Mouse (Mus musculus): Measurements from ENCODE around the gene Ppp1r18.

Gene Ppp1r18

GRCm38 (mm10) chr17:35865481-35866280, at the start of gene Ppp1r18:
TSS of gene Ppp1r18 (plus strand) at chr17:35865593.
- DNase-seq, result peak; percentile 71 to 73

- no peak for DNase-seq
Observed at GRCm38 (mm10) chr17:35815836-35816235, 49.6 kb upstream of the Ppp1r18 start.

DNA sequence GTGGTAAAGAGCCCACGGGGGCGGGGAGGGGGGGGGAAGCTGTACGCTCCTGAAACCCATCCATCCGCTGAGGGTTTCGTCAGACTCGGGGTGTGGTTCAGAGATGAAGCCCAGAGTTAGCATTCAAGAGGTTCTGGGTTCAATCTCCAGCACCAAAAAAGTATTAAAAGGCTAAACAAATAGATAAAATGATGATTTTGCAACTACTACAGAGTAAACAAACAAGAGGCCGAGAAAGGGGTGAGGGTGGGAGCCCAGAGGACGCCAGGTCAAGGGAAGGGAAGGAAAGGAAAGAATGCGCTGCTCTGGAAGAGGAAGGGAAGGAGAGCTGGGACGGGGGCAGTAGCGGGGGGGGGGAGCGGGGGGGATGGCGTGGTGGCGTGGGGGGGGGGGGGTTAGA, 48.7 kb upstream of the Ppp1r18 start:
- DNase-seq, result no peak

GRCm38 (mm10) chr17:35817226-35817625, 48.2 kb upstream of the Ppp1r18 start:
- no peak for DNase-seq

DNA sequence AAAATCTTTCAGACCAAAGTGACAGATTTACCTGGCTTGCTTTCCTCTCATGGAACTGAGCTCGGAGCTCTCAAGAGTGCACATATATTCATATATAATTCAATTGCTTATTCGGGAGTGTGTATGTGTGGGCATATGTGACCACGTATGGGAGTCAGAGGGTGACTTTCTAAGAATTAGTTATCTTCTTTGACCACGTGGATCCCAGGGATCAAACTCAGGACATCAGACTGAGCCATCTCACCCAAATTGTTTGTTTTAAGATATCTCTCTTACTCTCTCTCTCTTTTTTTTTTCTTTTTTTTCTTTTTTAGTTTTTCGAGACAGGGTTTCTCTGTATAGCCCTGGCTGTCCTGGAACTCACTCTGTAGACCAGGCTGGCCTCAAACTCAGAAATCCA, 45.3 kb upstream of the Ppp1r18 start:
- no peak for DNase-seq

GRCm38 (mm10) chr17:35821439-35822430, 43.7 kb upstream of the Ppp1r18 start, which contains the start of gene Ier3:
TSS of gene Ier3 (plus strand) at chr17:35821684.
- DNase-seq, result peak; percentile 70 to 72

DNA sequence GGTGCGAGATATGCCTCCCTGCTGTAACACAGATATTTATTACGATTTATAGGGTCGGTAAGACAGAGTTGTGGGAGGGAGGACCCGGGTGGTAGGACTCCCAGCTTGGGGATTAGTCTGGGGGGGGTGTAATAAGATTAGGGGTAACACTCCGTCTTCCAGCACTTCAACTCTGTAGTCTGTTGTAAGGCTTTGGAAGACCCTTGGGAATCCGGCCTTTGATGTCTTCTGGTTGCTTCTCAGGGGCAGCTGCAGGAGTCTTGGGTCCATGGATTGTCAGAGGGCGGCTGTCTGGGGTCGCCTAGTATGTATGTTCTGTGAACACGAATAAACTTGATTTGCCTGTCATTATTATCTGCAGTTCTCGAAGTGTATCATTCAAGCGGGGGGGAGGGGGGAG, 42.8 kb upstream of the Ppp1r18 start:
- no peak for DNase-seq

DNA sequence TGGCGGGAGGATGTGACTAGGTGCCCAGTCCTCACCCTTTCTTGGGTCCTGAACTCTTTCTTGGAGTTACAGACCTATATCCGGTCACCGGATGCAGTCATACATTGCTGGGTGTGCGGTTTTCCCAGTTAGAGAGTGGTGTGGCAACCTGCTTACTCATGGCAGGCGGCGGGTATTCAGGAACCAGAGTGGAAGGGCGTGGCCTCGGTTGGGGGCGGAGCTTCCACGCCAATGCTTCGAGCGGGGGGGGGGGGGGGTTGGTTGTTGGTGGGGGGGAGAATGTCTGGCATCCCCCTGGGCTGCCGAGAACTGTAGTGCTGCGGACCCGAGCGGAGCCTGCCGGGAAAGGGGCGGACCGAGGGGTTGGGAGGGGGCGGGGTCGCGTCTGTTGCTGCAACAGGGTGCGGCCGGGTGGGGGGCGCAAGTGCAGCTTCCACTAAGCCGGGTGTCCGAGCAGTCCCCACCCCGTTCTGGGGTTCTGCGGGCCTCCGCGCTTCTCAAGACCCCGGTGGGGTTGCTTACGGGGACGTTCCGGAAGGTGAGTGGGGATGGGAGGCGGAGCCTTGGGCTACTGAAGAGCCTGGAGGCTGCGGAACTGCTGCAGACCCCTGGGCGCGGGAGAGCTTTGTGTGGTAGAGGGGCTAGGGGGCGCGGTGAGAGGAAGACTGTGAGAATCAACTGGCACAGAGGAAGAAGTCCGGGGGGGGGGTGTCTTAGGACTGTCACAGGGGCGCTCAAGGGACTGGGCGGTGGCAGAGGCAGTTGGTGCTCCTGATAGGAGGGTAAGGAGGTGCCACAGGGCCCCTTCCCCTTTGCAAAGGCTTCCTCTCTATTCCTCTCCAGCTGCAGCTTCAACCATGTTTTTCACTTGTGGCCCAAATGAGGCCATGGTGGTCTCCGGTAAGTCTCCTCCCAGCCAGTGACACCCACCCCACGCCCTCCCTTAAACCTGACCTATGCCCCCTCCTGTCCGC, 42.1 kb upstream of the Ppp1r18 start, which contains the start of gene Flot1:
TSS of gene Flot1 (plus strand) at position 267 of the 974 bp plus-strand sequence.
- peak; percentile 84 to 85 for DNase-seq

GRCm38 (mm10) chr17:35824402-35824801, 41.0 kb upstream of the Ppp1r18 start:
- DNase-seq, result peak in 1 of 2 experiments; percentile 41

DNA sequence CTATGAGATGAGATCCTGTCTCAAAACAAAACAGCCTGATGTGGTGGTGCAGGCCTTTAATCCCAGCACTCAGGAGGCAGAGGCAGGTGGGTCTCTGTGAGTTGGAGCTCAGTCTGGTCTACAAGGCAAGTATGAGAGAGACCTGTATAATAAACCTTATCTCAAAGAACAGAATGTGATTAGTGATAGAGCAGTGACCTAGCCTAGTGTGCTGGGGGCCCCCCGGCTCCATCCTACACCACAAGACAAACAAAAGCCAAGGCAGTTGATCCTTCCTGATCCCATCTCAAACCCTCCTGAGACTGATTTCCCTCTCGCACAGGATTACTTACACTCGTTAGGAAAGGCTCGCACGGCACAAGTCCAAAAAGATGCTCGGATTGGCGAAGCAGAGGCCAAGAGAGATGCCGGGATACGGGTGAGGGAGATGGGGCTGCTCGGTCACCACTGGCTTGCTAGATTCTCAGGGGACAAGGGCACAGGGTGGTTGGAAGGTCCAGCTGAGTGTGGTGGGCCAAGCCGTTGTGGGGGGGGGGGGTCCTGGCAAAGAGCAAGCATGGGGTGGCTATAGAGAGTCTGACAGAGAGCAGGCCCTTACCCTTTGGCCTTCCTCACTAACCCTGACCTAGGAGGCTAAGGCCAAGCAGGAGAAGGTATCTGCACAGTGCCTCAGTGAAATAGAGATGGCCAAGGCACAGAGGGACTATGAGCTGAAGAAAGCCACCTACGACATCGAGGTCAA, 40.1 kb upstream of the Ppp1r18 start:
- DNase-seq, result no peak

- peak; percentile 77 to 87 for DNase-seq
Observed at GRCm38 (mm10) chr17:35829737-35830136, 35.7 kb upstream of the Ppp1r18 start.

GRCm38 (mm10) chr17:35832400-35833238, 32.8 kb upstream of the Ppp1r18 start:
- no peak for DNase-seq

DNA sequence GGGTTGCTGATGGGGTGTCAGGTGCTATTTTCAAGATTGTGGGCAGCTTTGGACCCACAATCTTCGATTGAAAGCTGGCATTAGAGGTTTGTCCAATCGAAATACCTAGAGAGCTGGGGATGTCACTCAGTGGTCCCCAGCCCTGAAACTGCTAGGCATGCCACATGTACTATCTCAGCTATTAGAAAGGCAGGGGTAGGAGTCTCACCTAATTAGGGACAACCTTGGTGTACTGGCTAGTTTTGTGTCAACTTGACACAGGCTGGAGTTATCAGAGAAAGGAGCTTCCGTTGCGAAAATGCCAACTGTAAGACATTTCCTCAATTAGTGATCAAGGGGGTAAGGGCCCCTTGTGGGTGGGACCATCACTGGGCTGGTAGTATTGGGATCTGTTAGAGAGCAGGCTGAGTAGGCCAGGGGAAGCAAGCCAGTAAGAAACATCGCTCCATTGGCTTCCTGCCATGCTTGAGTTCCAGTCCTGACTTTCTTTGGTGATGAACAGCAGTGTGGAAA, 32.1 kb upstream of the Ppp1r18 start:
- DNase-seq, result peak; percentile 38 to 40

DNA sequence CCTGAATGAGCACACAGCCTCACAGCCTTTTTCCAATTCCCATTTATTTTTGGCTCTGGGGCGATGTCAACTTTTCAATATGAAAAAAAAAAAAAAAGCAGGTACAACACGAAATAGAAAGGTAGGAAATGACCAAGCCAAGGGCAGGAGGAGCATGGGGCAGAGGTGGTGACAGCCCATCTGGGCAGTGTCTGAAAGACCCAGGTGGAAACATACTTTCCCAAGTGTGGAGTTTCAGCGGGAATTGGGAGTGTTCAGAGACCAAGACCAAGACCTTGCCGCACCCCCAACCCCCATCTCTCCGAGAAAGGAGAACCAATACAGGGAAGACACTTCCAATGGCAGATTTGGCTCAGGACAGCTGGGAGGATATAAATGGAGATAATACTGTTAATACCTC, 31.5 kb upstream of the Ppp1r18 start:
- DNase-seq, result no peak

DNA sequence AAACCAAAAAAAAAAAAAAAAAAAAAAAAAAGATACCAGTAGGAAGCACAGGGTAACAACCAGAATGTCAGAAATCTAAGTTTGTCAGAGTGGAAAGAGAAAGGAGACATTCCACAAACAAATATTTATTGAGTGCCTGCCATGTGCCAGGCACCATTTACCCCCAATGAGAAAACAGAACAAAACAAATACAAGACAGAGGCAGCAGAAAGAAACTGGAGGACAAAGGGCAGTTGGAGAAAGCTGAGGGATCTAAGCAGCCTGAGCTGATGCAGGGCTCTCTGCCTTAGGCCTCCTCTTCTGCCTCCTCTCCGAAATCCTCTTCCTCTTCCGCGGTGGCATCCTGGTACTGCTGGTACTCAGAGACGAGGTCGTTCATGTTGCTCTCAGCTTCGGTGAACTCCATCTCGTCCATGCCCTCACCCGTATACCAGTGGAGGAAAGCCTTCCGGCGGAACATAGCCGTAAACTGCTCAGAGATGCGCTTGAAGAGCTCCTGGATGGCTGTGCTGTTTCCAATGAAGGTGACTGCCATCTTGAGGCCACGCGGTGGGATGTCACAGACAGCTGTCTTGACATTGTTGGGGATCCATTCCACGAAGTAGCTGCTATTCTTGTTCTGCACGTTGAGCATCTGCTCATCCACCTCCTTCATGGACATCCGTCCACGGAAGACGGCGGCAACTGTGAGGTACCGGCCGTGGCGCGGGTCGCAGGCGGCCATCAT, 30.5 kb upstream of the Ppp1r18 start:
- peak in 1 of 2 experiments; percentile 68 for DNase-seq

DNA sequence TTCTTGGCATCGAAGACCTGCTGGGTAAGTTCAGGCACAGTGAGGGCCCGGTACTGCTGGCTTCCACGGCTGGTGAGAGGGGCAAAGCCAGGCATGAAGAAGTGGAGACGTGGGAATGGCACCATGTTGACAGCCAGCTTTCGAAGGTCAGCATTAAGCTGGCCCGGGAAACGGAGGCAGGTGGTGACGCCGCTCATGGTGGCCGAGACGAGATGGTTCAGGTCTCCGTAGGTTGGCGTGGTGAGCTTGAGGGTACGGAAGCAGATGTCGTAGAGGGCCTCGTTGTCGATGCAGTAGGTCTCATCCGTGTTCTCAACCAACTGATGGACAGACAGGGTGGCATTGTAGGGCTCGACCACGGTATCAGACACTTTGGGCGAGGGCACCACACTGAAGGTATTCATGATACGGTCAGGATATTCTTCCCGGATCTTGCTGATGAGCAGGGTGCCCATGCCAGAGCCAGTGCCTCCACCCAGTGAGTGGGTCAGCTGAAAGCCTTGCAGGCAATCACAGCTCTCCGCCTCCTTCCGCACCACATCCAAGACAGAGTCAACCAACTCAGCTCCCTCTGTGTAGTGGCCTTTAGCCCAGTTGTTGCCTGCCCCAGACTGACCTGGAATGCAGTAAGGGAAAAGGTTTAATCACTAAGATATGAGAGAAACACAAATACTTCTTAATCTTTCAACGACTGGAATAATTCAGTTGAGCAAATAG, 29.8 kb upstream of the Ppp1r18 start:
- DNase-seq, result peak; percentile 36 to 57

GRCm38 (mm10) chr17:35836178-35836965, 29.0 kb upstream of the Ppp1r18 start:
- peak; percentile 94 to 97 for DNase-seq

- DNase-seq, result peak; percentile 86 to 87
Observed at GRCm38 (mm10) chr17:35836991-35837422, 28.4 kb upstream of the Ppp1r18 start.
